ENCODE assay signal across 34 mouse cellular contexts in the genomic region with DNA sequence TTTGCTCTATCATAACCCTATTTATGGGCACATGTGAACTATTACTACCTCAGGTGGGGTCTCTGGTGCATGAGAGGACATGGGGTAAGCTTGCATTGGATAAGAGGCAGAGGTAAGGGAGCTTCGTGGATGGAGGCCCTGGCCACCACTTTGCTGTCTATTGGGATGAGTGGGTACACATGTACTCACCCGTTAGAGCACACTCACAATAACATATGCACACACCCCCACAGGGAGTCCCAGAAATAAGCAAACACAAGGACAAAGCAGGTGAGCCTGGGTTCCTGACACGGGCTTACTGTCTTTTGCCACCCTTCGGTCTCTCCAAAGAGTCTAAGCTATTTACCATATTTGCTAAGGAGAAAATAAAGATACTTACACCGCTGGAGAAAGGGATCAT.
"Had no signal": no experiment of that assay in that cellular context is flagged by ENCODE, and none has a peak within 500 bp of the region (broad histone marks: within the 10 kb centered on the region; RNA-seq: fewer than 3 reads in every experiment).

No protein-coding gene starts in this region.

- H3K27me3 ChIP-seq: heart, embryonic 12.5 days; heart, embryonic 13.5 days; heart, embryonic 15.5 days; hindbrain, embryonic 12.5 days; hindbrain, embryonic 13.5 days; hindbrain, embryonic 15.5 days; intestine, embryonic 15.5 days; kidney, embryonic 15.5 days had no signal

- H3K4me1 ChIP-seq: heart, embryonic 12.5 days; heart, embryonic 13.5 days; heart, embryonic 15.5 days; hindbrain, embryonic 10.5 days; hindbrain, embryonic 12.5 days; hindbrain, embryonic 13.5 days; hindbrain, embryonic 15.5 days; intestine, embryonic 15.5 days; kidney, embryonic 15.5 days had no signal

- H3K4me3 ChIP-seq: heart, embryonic 12.5 days; heart, embryonic 13.5 days; heart, embryonic 15.5 days; hindbrain, embryonic 10.5 days; hindbrain, embryonic 12.5 days; hindbrain, embryonic 13.5 days; hindbrain, embryonic 15.5 days; intestine, embryonic 15.5 days; kidney, embryonic 15.5 days; left cerebral cortex, adult 2 months had no signal

- H3K27ac ChIP-seq: heart, embryonic 13.5 days; heart, embryonic 15.5 days; hindbrain, embryonic 10.5 days; hindbrain, embryonic 12.5 days; hindbrain, embryonic 13.5 days; hindbrain, embryonic 14.5 days; hindbrain, embryonic 15.5 days; hindbrain, postnatal 0 days; intestine, embryonic 15.5 days; kidney, embryonic 15.5 days; kidney, postnatal 0 days; left cerebral cortex, adult 2 months had no signal

- H3K36me3 ChIP-seq: heart, embryonic 12.5 days; heart, embryonic 13.5 days; heart, embryonic 15.5 days; hindbrain, embryonic 10.5 days; hindbrain, embryonic 12.5 days; hindbrain, embryonic 13.5 days; hindbrain, embryonic 15.5 days; intestine, embryonic 15.5 days; kidney, embryonic 15.5 days had no signal

- DNase-seq: heart, postnatal 10 days; heart, postnatal 14 days; heart, postnatal 36 days; heart, postnatal 4 days; kidney, adult 11 months; kidney, adult 18-20 months; kidney, adult 2 months; kidney, adult 8-10 months; kidney, adult 9 months; kidney, postnatal 10 days; kidney, postnatal 14 days; kidney, postnatal 25 days; kidney, postnatal 36 days; kidney, postnatal 4 days; layer of hippocampus, adult 9-11 months; layer of hippocampus, postnatal 36 days had no signal

- ATAC-seq: hindbrain, embryonic 16.5 days; hindbrain, postnatal 0 days; inflammation-experienced regulatory T-cells, adult 6 months; intestine, embryonic 15.5 days; intestine, embryonic 16.5 days; intestine, postnatal 0 days had no signal

- H3K9ac ChIP-seq: heart, embryonic 12.5 days; heart, embryonic 13.5 days; heart, embryonic 15.5 days; hindbrain, embryonic 12.5 days; hindbrain, embryonic 13.5 days; hindbrain, embryonic 14.5 days; hindbrain, embryonic 15.5 days; intestine, embryonic 15.5 days; kidney, embryonic 15.5 days had no signal

- H3K9me3 ChIP-seq: heart, embryonic 12.5 days; heart, embryonic 13.5 days; heart, embryonic 15.5 days; hindbrain, embryonic 10.5 days; hindbrain, embryonic 12.5 days; hindbrain, embryonic 13.5 days; hindbrain, embryonic 15.5 days; intestine, embryonic 15.5 days; kidney, embryonic 15.5 days had no signal

- H3K4me2 ChIP-seq: heart, embryonic 11.5 days; heart, embryonic 12.5 days; heart, embryonic 13.5 days; heart, embryonic 15.5 days; hindbrain, embryonic 12.5 days; hindbrain, embryonic 13.5 days; hindbrain, embryonic 14.5 days; hindbrain, embryonic 15.5 days; intestine, embryonic 15.5 days; kidney, embryonic 15.5 days had no signal
